Mouse (Mus musculus) heart, embryonic 11.5 days (tissue): Measurements from ENCODE around the gene Golga7b. TPM values are rescaled to one million over a fixed set of nuclear protein-coding genes. Genes with fewer than 3 reads are reported as not detected.

ENCODE experiments used
- ATAC-seq: fragments of 200-750 bp; cut with Nextera tagmentation; replicated peaks from 2 replicates; pipeline ENCODE4 v1.8.0; 2017; ENCODE audit warnings: moderate library complexity; ENCODE audit not compliant: insufficient number of reproducible peaks, low FRiP score, low TSS enrichment
- H3K27ac ChIP-seq: fragments of 300-500 bp; sonication (generic); 2 replicates; pipeline ENCODE4 v1.5.1; 2014; ENCODE audit warnings: mild to moderate bottlenecking, low read depth, low read length
- H3K27me3 ChIP-seq: fragments of 300-500 bp; sonication (generic); 2 replicates; pipeline ENCODE4 v1.6.1; 2014; ENCODE audit warnings: mild to moderate bottlenecking, low read length, mixed read lengths; ENCODE audit not compliant: control insufficient read depth, insufficient read depth
- H3K36me3 ChIP-seq: fragments of 300-500 bp; sonication (generic); 2 replicates; pipeline ENCODE4 v1.6.1; 2014; ENCODE audit warnings: mild to moderate bottlenecking, low read length, moderate library complexity, mixed read lengths; ENCODE audit not compliant: control insufficient read depth, insufficient read depth
- H3K4me1 ChIP-seq: fragments of 300-500 bp; sonication (generic); 2 replicates; pipeline ENCODE4 v1.6.1; 2014; ENCODE audit warnings: low read length; ENCODE audit not compliant: control insufficient read depth, insufficient read depth
- H3K4me2 ChIP-seq: fragments of 300-500 bp; sonication (generic); 2 replicates; pipeline ENCODE4 v1.6.1; 2014; ENCODE audit warnings: mild to moderate bottlenecking, moderate library complexity
- H3K4me3 ChIP-seq: fragments of 300-500 bp; sonication (generic); 2 replicates; pipeline ENCODE4 v1.5.1; 2014; ENCODE audit warnings: low read depth, low read length
- H3K9ac ChIP-seq: fragments of 300-500 bp; sonication (generic); 2 replicates; pipeline ENCODE4 v1.6.1; 2014; ENCODE audit warnings: mild to moderate bottlenecking, low read depth, low read length, moderate library complexity
- H3K9me3 ChIP-seq: fragments of 300-500 bp; sonication (generic); replicated peaks from 2 replicates; pipeline ENCODE4 v1.6.1; 2016; ENCODE audit warnings: low read length; ENCODE audit not compliant: control insufficient read depth
- WGBS: fragments of 180-500 bp; shearing (Covaris S2); extraction: QIAGEN DNeasy Blood & Tissue Kit; methylation state at CpG from one replicate; pipeline ENCODE4 v1.1.7; 2014; ENCODE audit not compliant: insufficient replicate concordance; 5-methylcytosine and 5-hydroxymethylcytosine counted together
- microRNA-seq: library from miRNA; unstranded; fragments of <30 nt; microRNA quantifications from one replicate; pipeline ENCODE4, GENCODE M21; 2016; ENCODE audit warnings: borderline number of aligned reads
- polyA plus RNA-seq: library from polyadenylated mRNA; unstranded; fragments of >200 nt; fragmentation: Nextera tagmentation; extraction: Ambion mirVana; gene quantifications from 2 replicates; pipeline ENCODE4 v1.2.1, GENCODE M21; 2014

The Golga7b gene
- polyA plus RNA-seq, 1 experiment from 2014 or later, result 0.10 TPM

- Histone ChIP-seq H3K36me3 (no peaks in the 10 kb centered on the region), H3K4me1 (no peaks in the 10 kb centered on the region), H3K27ac (no peak overlapping the region), H3K27me3 (peaks cover 33% of the 10 kb centered on the region), H3K4me2 (no peak overlapping the region), H3K9ac (no peak overlapping the region), H3K4me3 (no peak overlapping the region), H3K9me3 (no peaks in the 10 kb centered on the region)
- WGBS, result 69% methylated on average over 6 of the region's 6 CpGs
- no peak for ATAC-seq
Measured at GRCm38 (mm10) chr19:42315070-42315679, 67.8 kb downstream of the Golga7b start.

- Histone ChIP-seq H3K4me2 (no peak overlapping the region), H3K9me3 (no peaks in the 10 kb centered on the region), H3K27me3 (peaks cover 33% of the 10 kb centered on the region), H3K9ac (no peak overlapping the region), H3K4me3 (no peak overlapping the region), H3K4me1 (no peaks in the 10 kb centered on the region), H3K36me3 (no peaks in the 10 kb centered on the region), H3K27ac (no peak overlapping the region)
- ATAC-seq, result no peak; the same call in 1 of the 2 replicates
- 7% methylated on average over 1 of the region's 1 CpGs for WGBS
Measured at GRCm38 (mm10) chr19:42315914-42316313, 68.5 kb downstream of the Golga7b start.

- no peak for ATAC-seq
- WGBS, result 82% methylated on average over 2 of the region's 2 CpGs
- Histone ChIP-seq H3K9ac (no peak overlapping the region), H3K27me3 (peaks cover 33% of the 10 kb centered on the region), H3K9me3 (no peaks in the 10 kb centered on the region), H3K4me3 (no peak overlapping the region), H3K4me1 (no peaks in the 10 kb centered on the region), H3K4me2 (no peak overlapping the region), H3K36me3 (no peaks in the 10 kb centered on the region), H3K27ac (no peak overlapping the region)
Measured at GRCm38 (mm10) chr19:42316525-42316924, 69.2 kb downstream of the Golga7b start.

- WGBS, result 65% methylated on average over 8 of the region's 8 CpGs
- peaks cover 33% of the 10 kb centered on the region for H3K27me3 ChIP-seq
Measured at GRCm38 (mm10) chr19:42316998-42317397, 69.6 kb downstream of the Golga7b start.

GRCm38 (mm10) chr19:42317648-42318425 lies 70.5 kb downstream of the Golga7b start:
- Histone ChIP-seq H3K36me3 (no peaks in the 10 kb centered on the region), H3K4me3 (no peak overlapping the region), H3K9ac (no peak overlapping the region), H3K27me3 (peaks cover 33% of the 10 kb centered on the region), H3K4me1 (no peaks in the 10 kb centered on the region), H3K27ac (no peak overlapping the region), H3K9me3 (no peaks in the 10 kb centered on the region), H3K4me2 (no peak overlapping the region)
- 46% methylated on average over 18 of the region's 18 CpGs for WGBS
- no peak for ATAC-seq

More at GRCm38 (mm10) chr19:42316998-42317397, 69.6 kb downstream of the Golga7b start:
- H3K9ac ChIP-seq, result no peak overlapping the region
- no peak for ATAC-seq
- no peaks in the 10 kb centered on the region for H3K4me1 ChIP-seq
- no peak overlapping the region for H3K27ac ChIP-seq
- H3K4me3 ChIP-seq, result no peak overlapping the region
- H3K36me3 ChIP-seq, result no peaks in the 10 kb centered on the region
- H3K4me2 ChIP-seq, result no peak overlapping the region
- H3K9me3 ChIP-seq, result no peaks in the 10 kb centered on the region

Small RNA genes within 50 kb of the gene (microRNA-seq; reads per million reads assigned to microRNA genes)
- gene Gm26339 (not detected), gene Mir3085 (not detected)

Other genes with a start within 250 kb of the Golga7b start
- not detected in 2 replicates for gene Ankrd2, start 211.6 kb upstream of the Golga7b start, polyA plus RNA-seq
- gene Hoga1, start 202.0 kb upstream of the Golga7b start, polyA plus RNA-seq, result 0.72 and 1.6 TPM in 2 replicates
- gene 4933411K16Rik, start 195.3 kb upstream of the Golga7b start, polyA plus RNA-seq, result not detected in 2 replicates
- 17.7 and 18.7 TPM in 2 replicates for gene Morn4, start 161.2 kb upstream of the Golga7b start, polyA plus RNA-seq
- 14.6 and 16.3 TPM in 2 replicates for gene Pi4k2a, start 157.1 kb upstream of the Golga7b start, polyA plus RNA-seq
- 29.5 and 31.1 TPM in 2 replicates for gene Avpi1, start 118.5 kb upstream of the Golga7b start, polyA plus RNA-seq
- 13.9 and 14.4 TPM in 2 replicates for gene Marveld1, start 100.2 kb upstream of the Golga7b start, polyA plus RNA-seq
- 11.6 and 13.5 TPM in 2 replicates for gene Zfyve27, start 83.6 kb upstream of the Golga7b start, polyA plus RNA-seq
- gene Sfrp5, start 45.3 kb upstream of the Golga7b start, polyA plus RNA-seq, result 5.7 and 6.1 TPM in 2 replicates
- 0.23 and 0.46 TPM in 2 replicates for gene Crtac1, start 184.2 kb downstream of the Golga7b start, polyA plus RNA-seq